Mouse (Mus musculus): Measurements from ENCODE around the gene Npsr1. TPM values are rescaled to one million over a fixed set of nuclear protein-coding genes. Genes with fewer than 3 reads are reported as not detected.

Npsr1 gene
- polyA plus RNA-seq (2011; ENCODE audit: insufficient read depth, insufficient read length, low read depth, missing spikeins): not detected in 2 replicates

DNA sequence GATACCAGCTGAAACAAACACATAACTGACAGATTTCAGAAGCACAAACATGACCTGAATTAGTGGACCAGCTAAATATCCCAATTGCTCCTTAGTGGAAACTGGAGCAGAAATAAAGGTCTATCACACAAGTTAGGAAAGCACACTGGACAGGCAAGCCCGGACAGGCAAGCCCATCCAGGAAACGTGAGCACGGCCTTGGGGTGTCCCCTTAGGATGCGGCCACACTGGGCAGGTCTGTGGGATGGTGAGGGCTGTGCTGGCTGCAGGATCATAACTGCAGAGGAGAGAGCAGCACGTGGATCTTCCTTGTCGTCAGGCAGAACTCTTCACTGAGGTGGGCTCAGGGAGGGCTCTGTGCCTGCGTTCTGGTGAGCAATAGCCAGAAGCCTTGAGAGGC lies at the start of gene Npsr1:
Gene Npsr1 (plus strand): TSS at position 301 of the 400 bp plus-strand sequence.
- H3K27me3 ChIP-seq (ENCODE audit: control insufficient read depth, insufficient read depth, low read length, poor library complexity, severe bottlenecking): no peaks in the 10 kb centered on the region
- no peak within 1 kb of the TSS for H3K27ac ChIP-seq (ENCODE audit: insufficient read depth, low read length)
- H3K9ac ChIP-seq (ENCODE audit: low read depth, poor library complexity, severe bottlenecking): no peak within 1 kb of the TSS
- no peaks in the 10 kb centered on the region for H3K9me3 ChIP-seq (replicated peaks; ENCODE audit: control insufficient read depth, insufficient read depth, low read length, poor library complexity, severe bottlenecking)
- H3K4me1 ChIP-seq (ENCODE audit: control insufficient read depth, insufficient read depth, low read length): no peaks in the 10 kb centered on the region
- H3K4me3 ChIP-seq (ENCODE audit: low read depth, low read length): no peak within 1 kb of the TSS
- no peaks in the 10 kb centered on the region for H3K36me3 ChIP-seq (ENCODE audit: control insufficient read depth, insufficient read depth, low read length, poor library complexity, severe bottlenecking)
- no peak for TF ChIP-seq POLR2A (IDR thresholded peaks at IDR 0.05; ENCODE audit: insufficient read depth, low read length)
- no peak for TF ChIP-seq CTCF (IDR thresholded peaks at IDR 0.05; ENCODE audit: low read depth, low read length)

DNA sequence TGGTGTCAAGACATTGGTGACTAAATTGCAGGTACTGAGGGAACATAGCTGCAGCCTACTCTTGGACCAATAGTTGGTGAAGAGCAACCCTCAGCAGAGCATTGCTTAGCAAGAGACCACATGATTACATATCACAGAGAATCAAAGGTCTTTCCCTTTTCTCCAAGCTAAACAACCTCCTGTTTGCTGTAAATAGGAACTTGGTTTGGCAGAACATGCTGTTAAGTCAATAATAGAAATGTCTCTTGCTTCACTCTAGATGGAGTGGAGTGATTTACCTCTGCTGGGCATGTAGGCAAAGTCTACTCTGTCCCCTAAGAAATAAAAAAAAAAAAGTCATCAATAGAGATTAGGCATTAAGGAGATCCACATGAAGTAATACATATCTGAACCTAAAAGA lies 46.3 kb upstream of the Npsr1 start:
- H3K36me3 ChIP-seq (ENCODE audit: control insufficient read depth, insufficient read depth, low read length, poor library complexity, severe bottlenecking): no peaks in the 10 kb centered on the region
- H3K4me3 ChIP-seq (ENCODE audit: low read depth, low read length): no peak overlapping the region
- H3K9me3 ChIP-seq (replicated peaks; ENCODE audit: control insufficient read depth, insufficient read depth, low read length, poor library complexity, severe bottlenecking): no peaks in the 10 kb centered on the region
- H3K9ac ChIP-seq (ENCODE audit: low read depth, poor library complexity, severe bottlenecking): no peak overlapping the region
- TF ChIP-seq POLR2A (IDR thresholded peaks at IDR 0.05; ENCODE audit: insufficient read depth, low read length): no peak
- TF ChIP-seq EP300 (IDR thresholded peaks at IDR 0.05; ENCODE audit: insufficient read depth, low read depth, low read length): no peak
- TF ChIP-seq CTCF (IDR thresholded peaks at IDR 0.05; ENCODE audit: low read depth, low read length): no peak
- no peaks in the 10 kb centered on the region for H3K4me1 ChIP-seq (ENCODE audit: control insufficient read depth, insufficient read depth, low read length)
- no peaks in the 10 kb centered on the region for H3K27me3 ChIP-seq (ENCODE audit: control insufficient read depth, insufficient read depth, low read length, poor library complexity, severe bottlenecking)
- H3K27ac ChIP-seq (ENCODE audit: insufficient read depth, low read length): no peak overlapping the region

DNA sequence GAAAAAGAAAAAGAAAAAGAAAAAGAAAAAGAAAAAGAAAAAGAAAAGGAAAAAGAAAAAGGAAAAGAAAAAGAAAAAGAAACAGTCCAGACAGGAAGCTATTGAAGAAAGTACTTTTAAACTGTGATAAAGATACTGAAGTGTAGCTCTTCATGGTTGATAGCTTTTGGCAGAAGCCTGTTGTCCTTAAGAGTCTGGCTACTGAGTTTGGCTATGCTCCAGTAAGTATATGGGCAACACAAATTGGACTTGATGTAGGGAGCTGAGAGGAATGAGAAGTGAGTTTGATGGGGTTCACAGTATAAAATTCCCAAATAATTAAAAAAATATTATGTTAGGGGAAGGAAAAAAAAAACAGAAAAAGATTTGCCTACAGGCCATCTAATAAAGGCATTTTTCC lies 34.5 kb upstream of the Npsr1 start:
- H3K27ac ChIP-seq (ENCODE audit: insufficient read depth, low read length): no peak overlapping the region
- no peaks in the 10 kb centered on the region for H3K27me3 ChIP-seq (ENCODE audit: control insufficient read depth, insufficient read depth, low read length, poor library complexity, severe bottlenecking)
- TF ChIP-seq POLR2A (IDR thresholded peaks at IDR 0.05; ENCODE audit: insufficient read depth, low read length) (no peak), EP300 (IDR thresholded peaks at IDR 0.05; ENCODE audit: insufficient read depth, low read depth, low read length) (no peak), CTCF (IDR thresholded peaks at IDR 0.05; ENCODE audit: low read depth, low read length) (no peak)
- no peak overlapping the region for H3K4me3 ChIP-seq (ENCODE audit: low read depth, low read length)
- no peak overlapping the region for H3K9ac ChIP-seq (ENCODE audit: low read depth, poor library complexity, severe bottlenecking)
- no peaks in the 10 kb centered on the region for H3K9me3 ChIP-seq (replicated peaks; ENCODE audit: control insufficient read depth, insufficient read depth, low read length, poor library complexity, severe bottlenecking)
- no peaks in the 10 kb centered on the region for H3K36me3 ChIP-seq (ENCODE audit: control insufficient read depth, insufficient read depth, low read length, poor library complexity, severe bottlenecking)
- H3K4me1 ChIP-seq (ENCODE audit: control insufficient read depth, insufficient read depth, low read length): no peaks in the 10 kb centered on the region

DNA sequence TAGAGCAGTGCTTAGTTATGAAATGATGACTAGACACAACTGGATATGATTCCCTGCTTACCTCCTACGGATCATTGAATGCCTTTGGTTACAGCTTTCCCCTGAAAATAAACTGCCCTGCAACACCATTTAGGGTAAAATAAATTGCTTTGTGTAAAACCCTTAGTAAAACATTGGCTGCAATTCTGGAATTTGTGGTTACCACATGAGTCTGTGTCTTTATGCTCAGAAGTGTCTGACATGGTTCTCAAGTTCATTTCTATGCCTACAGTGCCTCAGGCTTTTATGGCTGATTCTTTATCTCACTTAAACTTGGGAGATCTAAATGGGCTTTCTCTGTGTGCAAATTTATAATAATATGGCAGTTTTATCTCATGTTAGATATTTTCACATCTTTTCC lies 26.1 kb upstream of the Npsr1 start:
- Histone ChIP-seq H3K36me3 (ENCODE audit: control insufficient read depth, insufficient read depth, low read length, poor library complexity, severe bottlenecking) (no peaks in the 10 kb centered on the region), H3K9ac (ENCODE audit: low read depth, poor library complexity, severe bottlenecking) (no peak overlapping the region), H3K4me1 (ENCODE audit: control insufficient read depth, insufficient read depth, low read length) (no peaks in the 10 kb centered on the region), H3K9me3 (replicated peaks; ENCODE audit: control insufficient read depth, insufficient read depth, low read length, poor library complexity, severe bottlenecking) (no peaks in the 10 kb centered on the region), H3K27me3 (ENCODE audit: control insufficient read depth, insufficient read depth, low read length, poor library complexity, severe bottlenecking) (no peaks in the 10 kb centered on the region), H3K27ac (ENCODE audit: insufficient read depth, low read length) (no peak overlapping the region), H3K4me3 (ENCODE audit: low read depth, low read length) (no peak overlapping the region)
- TF ChIP-seq EP300 (IDR thresholded peaks at IDR 0.05; ENCODE audit: insufficient read depth, low read depth, low read length) (no peak), POLR2A (IDR thresholded peaks at IDR 0.05; ENCODE audit: insufficient read depth, low read length) (no peak), CTCF (IDR thresholded peaks at IDR 0.05; ENCODE audit: low read depth, low read length) (no peak)

DNA sequence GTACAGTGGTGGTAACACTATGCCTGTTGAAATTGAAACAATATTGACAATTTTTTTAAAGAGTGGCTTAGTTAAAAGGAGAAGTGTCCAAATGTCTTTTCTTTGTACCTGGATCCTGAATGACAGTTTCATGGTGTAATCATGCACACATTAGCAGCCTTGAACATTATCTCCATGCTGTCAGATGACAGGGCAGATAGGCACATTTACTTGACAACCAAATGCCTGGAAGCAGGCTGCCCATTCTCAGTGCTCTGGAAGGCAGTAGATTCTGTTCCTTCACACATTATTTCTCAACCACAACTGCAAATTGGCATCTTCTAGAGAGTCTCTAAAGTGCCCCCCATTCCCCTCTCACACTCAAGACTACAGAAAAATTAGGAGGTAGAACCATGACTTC lies 20.2 kb upstream of the Npsr1 start:
- H3K9me3 ChIP-seq (replicated peaks; ENCODE audit: control insufficient read depth, insufficient read depth, low read length, poor library complexity, severe bottlenecking): no peaks in the 10 kb centered on the region
- H3K27ac ChIP-seq (ENCODE audit: insufficient read depth, low read length): no peak overlapping the region
- H3K27me3 ChIP-seq (ENCODE audit: control insufficient read depth, insufficient read depth, low read length, poor library complexity, severe bottlenecking): no peaks in the 10 kb centered on the region
- no peak overlapping the region for H3K4me3 ChIP-seq (ENCODE audit: low read depth, low read length)
- H3K4me1 ChIP-seq (ENCODE audit: control insufficient read depth, insufficient read depth, low read length): no peaks in the 10 kb centered on the region
- no peaks in the 10 kb centered on the region for H3K36me3 ChIP-seq (ENCODE audit: control insufficient read depth, insufficient read depth, low read length, poor library complexity, severe bottlenecking)
- H3K9ac ChIP-seq (ENCODE audit: low read depth, poor library complexity, severe bottlenecking): no peak overlapping the region
- TF ChIP-seq EP300 (IDR thresholded peaks at IDR 0.05; ENCODE audit: insufficient read depth, low read depth, low read length) (no peak), POLR2A (IDR thresholded peaks at IDR 0.05; ENCODE audit: insufficient read depth, low read length) (no peak), CTCF (IDR thresholded peaks at IDR 0.05; ENCODE audit: low read depth, low read length) (no peak)

DNA sequence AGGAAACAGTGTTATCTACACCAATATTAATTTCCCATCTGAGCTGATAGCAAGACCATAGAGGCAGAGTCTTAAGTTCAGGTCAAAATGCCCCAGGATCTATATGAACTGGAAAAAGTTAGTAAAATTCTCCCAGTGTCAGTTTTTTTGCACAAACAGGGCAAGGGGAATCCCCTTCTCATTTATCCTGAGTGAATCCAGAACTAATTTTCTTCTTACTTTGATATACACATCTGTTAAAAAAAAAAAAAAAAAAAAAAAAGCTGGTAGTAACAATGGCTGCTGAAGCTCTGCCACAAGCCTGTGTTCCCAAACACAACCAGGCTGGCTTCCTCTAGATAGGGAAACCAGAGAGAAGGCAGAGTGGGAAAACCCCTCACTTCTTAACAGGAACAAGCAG lies 5.9 kb upstream of the Npsr1 start:
- H3K9me3 ChIP-seq (replicated peaks; ENCODE audit: control insufficient read depth, insufficient read depth, low read length, poor library complexity, severe bottlenecking): no peaks in the 10 kb centered on the region
- H3K27ac ChIP-seq (ENCODE audit: insufficient read depth, low read length): no peak overlapping the region
- H3K9ac ChIP-seq (ENCODE audit: low read depth, poor library complexity, severe bottlenecking): no peak overlapping the region
- H3K36me3 ChIP-seq (ENCODE audit: control insufficient read depth, insufficient read depth, low read length, poor library complexity, severe bottlenecking): no peaks in the 10 kb centered on the region
- no peaks in the 10 kb centered on the region for H3K4me1 ChIP-seq (ENCODE audit: control insufficient read depth, insufficient read depth, low read length)
- H3K27me3 ChIP-seq (ENCODE audit: control insufficient read depth, insufficient read depth, low read length, poor library complexity, severe bottlenecking): no peaks in the 10 kb centered on the region
- TF ChIP-seq EP300 (IDR thresholded peaks at IDR 0.05; ENCODE audit: insufficient read depth, low read depth, low read length) (no peak), CTCF (IDR thresholded peaks at IDR 0.05; ENCODE audit: low read depth, low read length) (no peak), POLR2A (IDR thresholded peaks at IDR 0.05; ENCODE audit: insufficient read depth, low read length) (no peak)
- H3K4me3 ChIP-seq (ENCODE audit: low read depth, low read length): no peak overlapping the region
